Mouse (Mus musculus) right cerebral cortex, postnatal 10 days (tissue): ENCODE data around the gene Pigq.

Source experiments
- DNase-seq, 2 experiments: peaks; one replicate each; pipeline ENCODE4 v3.0.0; 2021; ENCODE audit warnings: low spot score in 2 of 2

The Pigq gene

GRCm38 (mm10) chr17:25958771-25959494, 14.2 kb upstream of the Pigq start:
- DNase-seq = no peak

- DNase-seq = no peak
These were observed 12.9 kb upstream of the Pigq start for GRCm38 (mm10) chr17:25957586-25958051.

GRCm38 (mm10) chr17:25956631-25957030, 11.9 kb upstream of the Pigq start:
- no peak for DNase-seq

GRCm38 (mm10) chr17:25956201-25956600, 11.5 kb upstream of the Pigq start:
- no peak for DNase-seq

- no peak for DNase-seq
These were observed 11.0 kb upstream of the Pigq start for GRCm38 (mm10) chr17:25955736-25956135.

GRCm38 (mm10) chr17:25954671-25955070, 9.9 kb upstream of the Pigq start:
- DNase-seq = no peak

- no peak for DNase-seq
These were observed 8.4 kb upstream of the Pigq start for GRCm38 (mm10) chr17:25953161-25953560.

- DNase-seq = no peak
These were observed 7.3 kb upstream of the Pigq start, which contains the start of gene A930017K11Rik for GRCm38 (mm10) chr17:25951803-25952623. TSS of gene A930017K11Rik (minus strand) at chr17:25952565.

- no peak for DNase-seq
These were observed 6.6 kb upstream of the Pigq start for GRCm38 (mm10) chr17:25951225-25951802.

GRCm38 (mm10) chr17:25950706-25951105, 6.0 kb upstream of the Pigq start:
- DNase-seq = no peak

GRCm38 (mm10) chr17:25949981-25950380, 5.2 kb upstream of the Pigq start:
- no peak for DNase-seq

- no peak for DNase-seq
These were observed 3.3 kb upstream of the Pigq start for GRCm38 (mm10) chr17:25948051-25948450.

- no peak for DNase-seq
These were observed 2.8 kb upstream of the Pigq start for GRCm38 (mm10) chr17:25947576-25947975.

GRCm38 (mm10) chr17:25946891-25947290, 2.2 kb upstream of the Pigq start:
- DNase-seq = no peak

- no peak for DNase-seq
These were observed 1.6 kb upstream of the Pigq start for GRCm38 (mm10) chr17:25946349-25946748.

GRCm38 (mm10) chr17:25945517-25946155, 900 bp upstream of the Pigq start:
- no peak for DNase-seq

GRCm38 (mm10) chr17:25943769-25944168, 967 bp downstream of the Pigq start:
- no peak for DNase-seq

- DNase-seq = no peak
These were observed 1.5 kb downstream of the Pigq start for GRCm38 (mm10) chr17:25943221-25943620.

- DNase-seq = no peak
These were observed 2.1 kb downstream of the Pigq start for GRCm38 (mm10) chr17:25942597-25943151.

GRCm38 (mm10) chr17:25941511-25942241, 3.1 kb downstream of the Pigq start:
- peak; percentile 81 to 89 for DNase-seq

- DNase-seq = no peak
These were observed 10.2 kb downstream of the Pigq start for GRCm38 (mm10) chr17:25934526-25934925.
